Mouse (Mus musculus) right cerebral cortex, postnatal 36 days (tissue): ENCODE measurements around the gene Dph6.

Source experiments
- DNase-seq, 2 experiments: peaks; one replicate each; pipeline ENCODE4 v3.0.0; 2022; ENCODE audit warnings: low spot score in 2 of 2, mixed read lengths in 1 of 2

Dph6 gene

DNA sequence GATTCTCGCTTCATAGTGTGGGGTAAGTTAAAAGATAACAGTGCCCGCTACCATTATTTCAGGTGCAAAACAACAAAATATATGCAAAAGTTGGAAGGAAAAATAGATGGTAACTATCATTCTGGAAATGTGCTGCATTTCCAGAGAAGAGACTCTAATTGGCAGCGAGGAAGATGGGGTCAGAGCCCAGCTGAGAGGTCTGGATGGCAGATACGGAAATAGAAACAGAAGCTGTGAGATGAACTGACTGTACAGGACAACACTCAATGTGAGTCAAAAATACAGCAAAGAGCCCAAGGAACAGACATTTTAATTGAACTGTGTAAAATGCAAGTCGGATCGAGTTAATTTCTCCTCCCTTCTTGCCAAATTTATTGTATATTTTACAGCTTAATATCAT, 114.3 kb downstream of the Dph6 start:
- DNase-seq: no peak

DNA sequence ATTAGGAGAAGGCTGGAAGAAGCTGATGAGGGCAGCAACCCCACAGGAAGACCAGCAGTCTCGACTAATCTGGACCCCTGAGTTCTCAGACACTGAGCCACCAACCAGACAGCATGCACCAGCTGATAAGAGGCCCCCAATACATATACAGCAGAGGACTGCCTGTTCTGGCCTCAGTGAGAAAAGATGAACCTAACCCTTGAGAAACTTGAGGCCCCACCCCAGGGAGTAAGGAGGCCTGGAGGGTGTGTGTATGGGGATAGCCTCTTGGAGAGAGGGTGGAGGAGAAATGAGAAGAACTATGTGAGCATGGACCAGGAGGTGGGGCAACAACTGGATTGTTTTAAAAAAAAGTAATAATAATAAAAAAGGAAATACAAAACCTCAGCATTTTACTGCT, 118.7 kb downstream of the Dph6 start:
- DNase-seq: no peak

DNA sequence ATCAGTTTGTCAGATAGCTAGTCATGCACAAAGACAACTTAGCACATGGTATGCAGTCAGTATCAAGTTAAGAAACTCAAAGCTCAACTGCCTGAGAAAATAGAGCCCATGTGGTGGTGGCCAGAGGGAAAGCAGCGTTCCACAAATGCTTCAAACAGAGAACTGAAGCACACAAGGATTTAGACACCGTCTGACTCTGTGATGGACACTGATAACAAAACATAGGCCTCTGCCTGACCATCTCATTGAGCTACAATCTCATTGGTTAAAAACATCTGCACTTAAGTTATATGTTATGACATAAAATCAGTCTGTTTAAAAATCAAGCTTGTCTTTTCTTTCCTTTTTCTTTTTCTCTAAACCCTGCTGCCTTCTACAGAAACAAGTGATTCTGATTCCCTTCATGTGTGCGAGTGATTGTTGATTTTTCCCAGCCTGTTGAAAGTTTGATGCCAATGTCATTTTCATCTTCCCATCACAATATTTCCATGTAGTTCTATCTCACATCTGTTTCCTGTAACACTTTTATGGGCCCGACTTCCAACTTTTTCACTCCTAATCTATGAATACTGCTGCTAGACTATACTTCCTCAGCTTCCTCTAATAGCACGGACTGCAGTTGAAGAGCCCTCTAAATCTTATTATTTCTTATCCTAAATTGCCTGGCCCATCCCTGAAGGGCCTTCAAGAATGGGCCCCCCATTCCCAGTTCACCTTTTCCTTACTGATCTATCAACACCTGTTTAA, 123.6 kb downstream of the Dph6 start:
- DNase-seq: no peak

DNA sequence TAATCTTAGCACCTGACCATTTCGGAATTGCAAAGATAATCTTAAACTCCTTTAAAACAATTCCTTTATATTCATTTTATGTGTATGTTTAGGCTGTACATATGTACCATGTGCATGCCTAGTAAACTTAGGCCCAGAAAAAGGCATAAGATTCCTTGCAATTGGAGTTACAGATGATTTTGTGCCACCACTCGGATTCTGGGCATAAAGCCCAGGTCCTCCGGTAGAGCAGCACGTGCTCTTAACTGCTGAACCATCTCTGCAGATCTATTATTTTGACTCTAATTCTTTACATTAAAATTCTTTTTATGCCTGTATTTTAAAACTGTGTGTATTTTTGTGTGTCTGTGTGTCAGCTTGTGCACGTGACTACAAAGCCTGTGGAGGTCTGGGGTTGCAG, 134.3 kb downstream of the Dph6 start:
- no peak for DNase-seq

DNA sequence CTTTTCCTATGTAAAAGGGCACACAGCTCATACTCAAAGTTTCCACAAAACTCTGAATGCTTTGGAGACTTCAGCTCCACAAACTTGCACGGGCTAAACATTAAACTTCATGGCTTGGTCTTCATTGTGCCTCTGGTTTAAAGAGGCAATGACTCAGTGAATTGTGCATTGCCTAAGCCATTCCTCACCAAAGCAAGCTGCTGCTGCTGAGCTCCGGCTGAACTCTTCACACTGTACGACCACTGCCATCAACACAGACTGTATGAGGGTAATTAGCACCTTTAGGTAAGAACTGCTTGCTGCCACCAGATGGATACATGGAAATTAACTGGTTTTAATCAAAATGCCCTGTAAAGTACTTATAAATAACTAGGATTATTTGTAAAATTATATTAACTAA, 134.9 kb downstream of the Dph6 start:
- no peak for DNase-seq

DNA sequence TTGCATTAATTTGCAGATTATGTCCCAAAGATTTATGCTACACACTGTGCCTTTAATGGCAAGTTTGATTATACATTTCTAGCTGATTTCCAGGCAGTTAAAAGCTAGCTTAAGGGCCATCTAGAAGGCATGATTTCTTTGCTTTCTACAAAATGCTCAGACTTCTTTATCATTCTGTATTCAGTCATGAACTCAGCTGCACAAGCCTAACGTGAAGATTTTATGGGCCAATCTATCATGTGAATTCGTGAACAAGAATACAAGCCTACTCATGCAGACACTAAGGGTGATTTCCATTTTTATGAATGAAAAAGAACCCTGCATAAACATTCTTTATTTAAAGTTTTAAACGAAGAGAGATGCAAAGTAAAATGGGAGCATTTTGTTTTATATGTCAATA, 162.4 kb downstream of the Dph6 start:
- no peak for DNase-seq

DNA sequence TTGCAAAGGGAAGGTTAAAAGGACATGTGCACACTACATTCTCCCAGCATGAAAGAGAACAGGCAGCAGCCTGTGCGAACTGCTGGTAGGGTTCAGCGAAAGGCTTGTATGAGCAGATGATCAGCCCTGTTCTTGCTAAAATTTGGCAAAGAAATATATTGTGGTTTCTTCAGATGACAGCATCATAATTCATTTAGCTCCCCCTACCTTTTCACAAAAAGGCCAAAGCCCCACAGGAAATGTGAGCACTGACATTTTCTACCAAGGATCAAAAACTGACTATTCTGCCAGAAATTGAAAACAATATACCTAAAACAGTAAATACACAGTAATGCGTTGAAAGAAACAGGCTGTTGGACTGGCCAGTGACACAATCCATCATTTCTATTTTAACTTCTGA, 162.9 kb downstream of the Dph6 start:
- DNase-seq: no peak

DNA sequence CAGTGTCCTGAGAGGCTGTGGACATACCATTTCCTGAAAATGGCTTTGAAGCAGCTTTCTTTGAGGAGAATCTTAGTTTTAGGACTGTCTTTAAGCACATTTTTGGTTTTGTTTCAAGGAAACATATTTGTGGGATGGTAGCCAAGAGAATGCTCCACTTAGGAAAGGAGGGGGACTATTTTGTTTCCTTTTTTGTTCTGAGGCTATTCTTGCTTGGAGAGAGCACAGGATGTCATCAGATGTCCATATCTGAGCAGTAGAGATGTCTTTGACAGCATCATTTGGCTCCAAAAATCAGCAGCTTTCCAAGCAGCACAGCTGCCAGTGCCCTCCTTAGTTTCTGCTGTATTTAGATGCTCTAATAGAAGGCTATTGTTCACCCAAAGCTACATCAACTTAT, 167.8 kb downstream of the Dph6 start:
- DNase-seq: no peak
